Mouse (Mus musculus) ovary, adult 2 months (tissue): ENCODE results near the gene Olfr330. TPM values are rescaled to one million over a fixed set of nuclear protein-coding genes. Genes with fewer than 3 reads are reported as not detected.

ENCODE experiments used
- polyA plus RNA-seq: library from polyadenylated mRNA; depleted of rRNA; stranded (reverse); fragments of >200 nt; gene quantifications from 2 replicates; pipeline ENCODE4 v1.2.3, GENCODE M21; 2012; rRNA removed

Olfr330 gene
- 4.6 and 8.1 TPM in 2 replicates for polyA plus RNA-seq

GRCm38 (mm10) chr11:58534736-58535135 is at the start of gene Olfr330:
TSS of gene Olfr330 (minus strand) at chr11:58534836.

GRCm38 (mm10) chr11:58577430-58577829 is 42.8 kb upstream of the Olfr330 start, which contains the start of gene Olfr325:
TSS of gene Olfr325 (plus strand) at chr11:58577730.

GRCm38 (mm10) chr11:58570405-58570804 is 35.8 kb upstream of the Olfr330 start, which contains the start of gene Olfr224:
TSS of gene Olfr224 (minus strand) at chr11:58570553.

GRCm38 (mm10) chr11:58555536-58555935 is 20.9 kb upstream of the Olfr330 start, which contains the start of gene Olfr328:
TSS of gene Olfr328 (minus strand) at chr11:58555636.

GRCm38 (mm10) chr11:58546322-58546721 is 11.7 kb upstream of the Olfr330 start, which contains the start of gene Olfr329-ps:
TSS of gene Olfr329-ps (minus strand) at chr11:58546422.

GRCm38 (mm10) chr11:58502472-58502871 is 32.2 kb downstream of the Olfr330 start, which contains the start of gene Olfr331:
TSS of gene Olfr331 (minus strand) at chr11:58502572.

GRCm38 (mm10) chr11:58492455-58492854 is 42.2 kb downstream of the Olfr330 start, which contains the start of gene Olfr332:
TSS of gene Olfr332 (minus strand) at chr11:58492555.

Other genes starting within 250 kb of the Olfr330 start
- 40.8 and 41.4 TPM in 2 replicates for gene Zfp692, start 227.8 kb downstream of the Olfr330 start, polyA plus RNA-seq
- 58.2 and 61.2 TPM in 2 replicates for gene Zfp672, start 204.5 kb downstream of the Olfr330 start, polyA plus RNA-seq
- gene Sh3bp5l, start 204.1 kb downstream of the Olfr330 start, polyA plus RNA-seq = 34.0 and 37.9 TPM in 2 replicates
- 0.80 and 1.4 TPM in 2 replicates for gene Lypd8, start 155.8 kb downstream of the Olfr330 start, polyA plus RNA-seq
- 0.42 and 1.6 TPM in 2 replicates for gene 1810065E05Rik, start 113.7 kb downstream of the Olfr330 start, polyA plus RNA-seq
- not detected in 2 replicates for gene Gm12253, start 102.3 kb downstream of the Olfr330 start, polyA plus RNA-seq
- not detected in 2 replicates for gene Lypd9, start 81.9 kb downstream of the Olfr330 start, polyA plus RNA-seq
- not detected in 2 replicates for gene Olfr30, start 72.6 kb downstream of the Olfr330 start, polyA plus RNA-seq
- not detected in 2 replicates for gene Olfr332, start 42.3 kb downstream of the Olfr330 start, polyA plus RNA-seq
- gene Olfr331, start 32.3 kb downstream of the Olfr330 start, polyA plus RNA-seq = 0.20 TPM in 1 of 2 replicates, not detected in the other
- 2.4 and 4.6 TPM in 2 replicates for gene Olfr329-ps, start 11.6 kb upstream of the Olfr330 start, polyA plus RNA-seq
- gene Olfr328, start 20.8 kb upstream of the Olfr330 start, polyA plus RNA-seq = 0.24 and 0.40 TPM in 2 replicates
- gene Olfr224, start 35.7 kb upstream of the Olfr330 start, polyA plus RNA-seq = 0.50 TPM in 1 of 2 replicates, not detected in the other
- gene Olfr325, start 42.9 kb upstream of the Olfr330 start, polyA plus RNA-seq = not detected in 2 replicates
- not detected in 2 replicates for gene Olfr324, start 60.3 kb upstream of the Olfr330 start, polyA plus RNA-seq
- gene 2210407C18Rik, start 81.2 kb upstream of the Olfr330 start, polyA plus RNA-seq = 0.28 TPM in 1 of 2 replicates, not detected in the other
- not detected in 2 replicates for gene Olfr323, start 95.7 kb upstream of the Olfr330 start, polyA plus RNA-seq
- 0.06 TPM in 1 of 2 replicates, not detected in the other for gene Trim58, start 105.6 kb upstream of the Olfr330 start, polyA plus RNA-seq
- not detected in 2 replicates for gene Olfr322, start 123.9 kb upstream of the Olfr330 start, polyA plus RNA-seq
- not detected in 2 replicates for gene Olfr320, start 146.3 kb upstream of the Olfr330 start, polyA plus RNA-seq
- not detected in 2 replicates for gene Olfr319, start 164.3 kb upstream of the Olfr330 start, polyA plus RNA-seq
- not detected in 2 replicates for gene Olfr318, start 189.2 kb upstream of the Olfr330 start, polyA plus RNA-seq
- not detected in 2 replicates for gene Olfr317, start 204.4 kb upstream of the Olfr330 start, polyA plus RNA-seq
- gene Olfr316, start 217.9 kb upstream of the Olfr330 start, polyA plus RNA-seq = 0.09 and 0.32 TPM in 2 replicates
- gene Olfr315, start 238.4 kb upstream of the Olfr330 start, polyA plus RNA-seq = 0.18 and 0.20 TPM in 2 replicates
- gene Olfr314, start 248.1 kb upstream of the Olfr330 start, polyA plus RNA-seq = not detected in 2 replicates